Mouse (Mus musculus) heart, postnatal 36 days (tissue): ENCODE results near the gene AW549877. TPM values are rescaled to one million over a fixed set of nuclear protein-coding genes. Genes with fewer than 3 reads are reported as not detected.

Experiments used
- DNase-seq, 2 experiments: peaks; one replicate each; pipeline ENCODE4 v3.0.0; 2021 to 2022
- intact Hi-C: fragments of 180-260 bp; cut with DNase I; formaldehyde crosslinking; loops from one replicate; pipeline ENCODE4 v1.15.1; 2025
- total RNA-seq, 2 experiments: library from RNA; stranded (reverse); gene quantifications; 2 replicates each; pipeline ENCODE4 v1.2.3; 2021

The AW549877 gene
- total RNA-seq, 2 experiments from 2014 or later = 23.7 to 24.5 TPM

- no peak for DNase-seq
- intact Hi-C loops = loop anchor here (1.0 to 10.0 kb wide), 4 partner anchors 16 to 560 kb away; partner anchors contain the start of genes Fbxo4 and Oxct1
These were observed 594 bp downstream of the AW549877 start for GRCm38 (mm10) chr15:3994852-3995447.

DNA sequence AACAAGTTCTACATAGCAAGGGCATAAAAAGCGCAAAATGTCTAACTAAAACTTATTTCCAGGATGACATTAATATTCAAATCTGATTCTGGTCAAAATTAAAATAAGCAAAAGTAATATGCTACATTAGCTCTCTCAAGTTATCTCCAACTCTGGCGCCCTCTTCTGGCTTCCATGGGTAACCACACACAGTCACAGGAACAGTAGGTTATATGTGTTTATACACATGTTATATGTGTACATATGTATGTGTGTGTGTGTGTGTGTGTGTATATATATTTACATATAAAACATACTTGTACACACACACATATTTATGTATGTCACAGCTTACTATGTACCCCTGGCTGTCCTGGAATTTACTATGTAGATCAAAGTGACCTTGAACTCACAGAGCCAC lies 7.6 kb downstream of the AW549877 start:
- DNase-seq = peak; percentile 22 to 43
- intact Hi-C loops = no loop called here

- DNase-seq = no peak
- intact Hi-C loops = no loop called here
These were observed 10.7 kb downstream of the AW549877 start for GRCm38 (mm10) chr15:3984876-3985275.

GRCm38 (mm10) chr15:3982732-3983131 lies 12.8 kb downstream of the AW549877 start:
- no peak for DNase-seq
- intact Hi-C loops = no loop called here

GRCm38 (mm10) chr15:3979871-3980270 lies 15.7 kb downstream of the AW549877 start:
- no peak for DNase-seq
- intact Hi-C loops = loop anchor here (1.0 kb wide), 2 partner anchors 15 to 47 kb away; partner anchors contain the start of gene AW549877

DNA sequence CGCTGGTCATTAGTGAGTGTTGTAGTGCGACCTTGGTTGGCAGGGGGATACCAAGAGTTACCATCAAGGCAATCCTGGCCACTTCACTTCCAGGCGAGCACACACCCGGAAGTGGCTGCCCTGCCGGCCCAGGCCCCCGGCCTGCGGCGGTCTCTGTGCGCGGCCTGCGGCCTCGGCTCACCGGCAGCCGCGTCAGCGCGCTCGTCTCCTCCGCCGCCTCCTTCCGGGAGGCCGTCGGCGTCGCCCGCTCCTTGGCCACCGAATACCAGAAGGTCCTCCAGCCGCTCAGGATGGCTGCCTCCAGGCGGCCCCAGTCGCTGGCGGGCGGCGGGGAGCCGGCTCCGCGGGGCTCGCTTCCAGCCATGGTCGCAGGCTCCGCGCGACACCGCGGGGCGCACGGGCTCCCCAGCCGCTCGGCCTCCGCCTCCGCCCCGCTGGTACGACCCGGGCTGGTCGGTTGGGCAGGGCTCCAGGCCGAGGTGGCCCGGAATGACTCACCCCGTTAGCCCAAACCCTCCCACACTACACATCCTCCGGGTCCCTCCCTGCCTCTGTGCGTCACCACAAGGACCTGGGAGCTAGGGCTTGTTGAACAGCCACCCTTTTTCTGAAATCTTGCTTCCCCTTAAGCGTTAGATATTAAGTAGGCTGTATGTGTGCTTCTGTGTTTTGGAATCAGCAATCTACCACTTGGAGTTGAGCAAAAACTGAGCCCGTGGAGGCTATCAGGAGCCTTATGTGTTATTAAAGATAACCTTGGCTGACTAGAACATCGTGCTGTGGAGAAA lies 16.3 kb downstream of the AW549877 start, which contains the start of gene Fbxo4:
Gene Fbxo4, minus strand, starts transcription at position 513 of the 788 bp plus-strand sequence.
- intact Hi-C loops = loop anchor here (1.0 kb wide), 2 partner anchors 16 to 48 kb away; partner anchors contain the start of gene AW549877
- peak; percentile 85 to 90 for DNase-seq

- DNase-seq = no peak
- intact Hi-C loops = no loop called here
These were observed 17.3 kb downstream of the AW549877 start for GRCm38 (mm10) chr15:3978279-3978678.

DNA sequence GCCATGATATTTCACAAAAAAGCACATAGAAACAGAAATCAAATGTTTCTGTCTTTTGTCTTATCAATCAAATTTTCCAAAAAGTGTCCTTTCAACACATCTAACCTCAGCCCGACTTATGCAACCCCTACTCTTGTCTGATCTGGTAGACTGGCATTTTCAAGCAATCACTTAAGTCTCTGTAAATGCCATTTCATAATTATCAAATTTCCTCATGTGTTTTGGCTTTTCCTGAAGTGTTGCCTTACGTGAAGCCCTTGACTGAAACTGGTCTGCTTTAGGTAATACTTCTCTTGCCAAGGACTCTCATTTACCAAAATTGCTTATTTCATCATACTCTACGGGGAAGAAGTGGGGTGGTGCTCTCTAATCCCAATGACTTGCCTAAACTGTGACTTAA lies 22.2 kb downstream of the AW549877 start:
- intact Hi-C loops = no loop called here
- no peak for DNase-seq

DNA sequence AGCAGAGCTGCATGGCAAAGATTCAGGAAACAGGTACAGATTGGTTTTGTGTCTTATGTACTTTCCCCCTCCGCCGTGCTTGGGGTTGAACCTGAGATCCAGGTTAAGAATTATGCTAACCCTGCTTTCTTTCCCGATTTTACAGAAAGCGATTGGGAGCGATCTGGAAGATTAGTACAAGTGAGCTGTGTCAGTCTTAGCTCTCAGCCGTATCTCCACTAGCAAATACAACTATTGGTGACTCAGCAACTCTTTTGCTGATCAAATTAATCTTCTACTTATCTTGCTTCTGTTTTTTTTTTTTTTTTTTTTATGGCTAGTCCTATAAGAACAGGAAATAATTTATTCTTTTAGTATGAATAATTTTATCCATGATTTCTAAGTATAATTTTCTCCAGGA lies 25.4 kb downstream of the AW549877 start:
- intact Hi-C loops = no loop called here
- DNase-seq = no peak

DNA sequence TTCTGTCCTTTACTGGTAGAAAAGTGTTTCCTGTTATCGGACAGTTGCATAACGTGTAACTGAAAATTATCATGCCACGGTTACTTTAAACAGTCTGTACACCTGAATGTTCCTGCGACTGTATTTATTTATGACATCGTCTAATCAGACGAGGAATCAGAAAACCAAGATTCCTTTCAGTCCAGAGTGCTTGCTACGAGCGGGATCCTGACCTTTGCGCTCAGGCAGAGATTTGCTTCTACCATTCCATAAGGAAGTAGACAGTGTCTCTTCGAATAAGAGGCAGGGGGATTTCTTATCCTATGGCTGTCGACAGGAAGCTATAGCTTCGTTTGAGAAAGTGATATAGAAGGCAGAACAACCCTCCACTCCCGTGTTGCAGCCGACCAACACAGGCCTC lies 25.8 kb downstream of the AW549877 start:
- DNase-seq = no peak
- intact Hi-C loops = no loop called here

DNA sequence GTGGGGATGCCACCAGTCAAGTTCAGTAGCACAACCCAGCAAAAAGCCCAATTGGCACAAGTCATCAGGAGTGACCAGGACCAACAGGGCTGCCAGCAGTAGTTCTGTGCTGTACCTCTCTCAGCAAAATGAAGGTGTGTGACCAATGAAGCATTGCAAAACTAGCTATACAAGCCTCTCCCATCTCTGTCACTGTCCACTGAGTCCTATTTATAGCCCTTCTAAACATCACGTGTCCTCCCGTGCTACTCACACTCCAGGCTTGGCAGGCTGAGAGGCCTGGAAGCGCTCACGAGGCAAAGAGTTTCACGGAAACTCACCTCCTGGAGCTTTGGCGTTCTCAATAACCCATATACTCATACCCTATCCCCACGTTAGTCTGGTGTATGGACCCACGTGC lies 33.3 kb downstream of the AW549877 start:
- peak; percentile 24 to 37 for DNase-seq
- intact Hi-C loops = loop anchor here (5.0 kb wide), 1 partner anchor 65 kb away; the partner anchor contains the start of gene Oxct1

- intact Hi-C loops = loop anchor here (5.0 kb wide), 1 partner anchor 67 kb away; the partner anchor contains the start of gene Oxct1
- no peak for DNase-seq
These were observed 35.5 kb downstream of the AW549877 start for GRCm38 (mm10) chr15:3960094-3960493.

GRCm38 (mm10) chr15:3957982-3958381 lies 37.6 kb downstream of the AW549877 start:
- peak; percentile 45 to 56 for DNase-seq
- intact Hi-C loops = loop anchor here (1.0 kb wide), 1 partner anchor 85 kb away; no protein-coding TSS in a partner anchor

GRCm38 (mm10) chr15:3954971-3955370 lies 40.6 kb downstream of the AW549877 start:
- intact Hi-C loops = no loop called here
- DNase-seq = no peak

GRCm38 (mm10) chr15:3938132-3938531 lies 57.4 kb downstream of the AW549877 start:
- DNase-seq = no peak
- intact Hi-C loops = no loop called here

DNA sequence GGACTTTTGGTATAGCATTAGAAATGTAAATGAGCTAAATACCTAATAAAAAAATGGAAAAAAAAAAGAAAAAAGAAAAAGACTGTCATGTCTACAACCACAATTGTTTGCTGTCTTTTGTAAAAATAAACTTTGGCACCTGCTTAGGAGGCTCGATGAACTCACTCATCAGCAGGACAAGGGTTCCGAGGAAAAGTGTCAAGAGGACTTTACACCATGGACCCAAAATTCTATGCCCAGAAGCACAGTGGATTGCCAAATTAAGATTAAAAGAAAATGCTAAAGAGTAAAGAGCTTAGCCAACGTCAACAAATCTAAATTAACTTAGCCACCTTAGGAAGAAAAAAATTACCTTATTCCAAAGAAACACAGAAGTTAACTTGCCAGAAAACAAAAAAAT lies 59.5 kb downstream of the AW549877 start:
- intact Hi-C loops = no loop called here
- DNase-seq = no peak

DNA sequence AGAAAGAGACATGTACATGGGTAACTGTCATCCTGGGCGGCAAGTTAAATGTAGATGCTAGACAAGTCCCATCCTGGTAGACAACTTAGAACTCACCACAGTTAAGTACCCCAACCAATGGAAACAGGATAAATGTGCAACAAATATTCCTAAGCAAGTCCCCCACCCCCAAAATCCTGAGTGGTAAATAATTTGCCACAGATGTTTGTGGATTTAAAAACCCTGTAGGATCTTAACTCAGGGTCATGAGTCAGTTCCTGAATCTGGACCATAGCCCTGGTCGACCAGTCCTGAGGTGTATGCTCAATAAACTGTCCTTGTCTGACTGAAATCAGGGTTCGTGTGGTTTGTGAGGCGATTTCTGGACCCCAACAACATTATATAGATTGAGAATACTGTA lies 62.1 kb downstream of the AW549877 start:
- intact Hi-C loops = no loop called here
- DNase-seq = no peak

Other genes with a start within 250 kb of the AW549877 start
- gene Fbxo4, start 16.2 kb downstream of the AW549877 start, total RNA-seq = 1 to 10 TPM; 7.3 to 7.8 TPM
- gene Oxct1, start 30.6 kb upstream of the AW549877 start, total RNA-seq = 1,000 to 10,000 TPM; 1,296 to 1,437 TPM